Mouse (Mus musculus) spleen, embryonic (tissue): ENCODE results near the gene Tacc2.

Experiments
- CTCF ChIA-PET: fragments of 350-600 bp; sonication (Branson Sonifier 250); formaldehyde crosslinking; loops from one replicate; lab custom pipeline; 2022; lab: Charles Lee

Tacc2 gene

DNA sequence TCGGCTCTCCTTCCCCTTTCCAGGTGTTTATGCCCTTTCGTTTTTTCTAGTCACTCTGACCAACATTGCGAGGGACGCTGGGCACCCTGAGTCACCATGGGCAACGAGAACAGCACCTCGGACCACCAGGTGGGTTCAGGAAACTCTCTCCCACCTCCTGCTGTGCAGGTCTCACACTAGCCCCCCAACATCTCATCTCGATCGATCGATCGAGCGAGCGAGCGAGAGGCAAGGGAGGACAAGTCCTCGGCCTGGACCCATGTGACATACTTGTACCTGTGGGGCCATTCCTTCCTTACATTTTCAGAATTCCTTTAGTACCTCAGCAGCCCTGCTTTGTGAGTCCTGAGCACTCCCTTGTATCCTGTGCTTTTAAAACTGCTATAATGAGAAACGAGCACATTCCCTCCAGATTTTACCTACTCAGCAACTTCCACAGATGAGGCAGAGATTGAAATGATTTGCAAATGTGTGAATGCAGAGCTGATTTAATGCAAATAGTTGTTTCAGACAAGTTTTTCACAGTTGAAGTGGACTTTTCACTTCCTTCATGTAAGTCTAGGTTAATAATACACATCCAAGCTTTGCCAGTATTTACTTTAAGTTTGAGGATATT, at the start of gene Tacc2:
TSS of gene Tacc2 (plus strand) at position 51 of the 616 bp plus-strand sequence.
- CTCF ChIA-PET, result interaction anchor here (0.6 kb wide), 1 partner anchor 47 kb away, joined by 19 read pairs; no protein-coding TSS in a partner anchor

DNA sequence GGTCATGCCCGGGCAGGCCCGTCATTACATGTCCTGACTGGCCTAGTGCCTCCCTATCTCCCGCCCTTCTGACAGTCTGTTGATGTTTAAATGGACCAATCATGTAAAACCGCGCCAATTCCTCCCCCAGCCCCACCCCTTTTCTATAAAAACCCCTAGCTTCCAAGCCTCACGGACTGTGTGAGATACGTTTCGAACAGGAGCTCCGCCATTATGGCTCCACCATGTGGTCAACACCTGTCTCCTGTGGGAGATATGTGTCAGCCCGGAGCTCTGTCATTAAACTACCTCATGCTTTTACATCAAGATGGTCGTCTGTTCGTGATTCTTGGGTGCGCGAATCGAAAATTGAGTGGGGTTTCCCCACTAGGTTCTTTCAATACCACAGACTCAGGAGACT, 46.1 kb upstream of the Tacc2 start:
- CTCF ChIA-PET, result interaction anchor here (0.6 kb wide), 1 partner anchor 46 kb away, joined by 19 read pairs; no protein-coding TSS in a partner anchor

GRCm38 (mm10) chr7:130533316-130534260, 43.6 kb upstream of the Tacc2 start:
- CTCF ChIA-PET, result interaction anchor here (0.6 to 0.7 kb wide), 5 partner anchors 8 to 977 kb away, joined by 3 to 6 read pairs (median 3); no protein-coding TSS in a partner anchor

- CTCF ChIA-PET, result no interaction called here
Measured at GRCm38 (mm10) chr7:130535174-130535573, 42.1 kb upstream of the Tacc2 start.

DNA sequence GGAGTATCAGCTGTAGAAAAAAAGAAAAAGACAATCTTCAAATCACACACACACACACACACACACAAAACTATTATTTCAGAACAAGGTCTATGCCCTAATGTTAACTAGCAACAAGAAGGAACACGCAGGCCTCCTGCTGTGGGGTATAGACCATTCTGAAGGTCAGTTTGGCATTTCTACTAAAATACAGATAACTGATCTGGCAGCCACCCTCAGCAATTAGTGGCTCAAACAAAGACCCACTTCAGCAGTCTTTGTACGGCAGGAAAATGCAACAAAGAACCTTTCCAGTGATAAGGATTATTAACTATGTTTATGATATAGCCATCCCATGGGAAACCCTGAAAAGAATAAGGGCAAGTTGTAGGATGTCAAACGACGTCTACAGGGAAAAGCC, 40.2 kb upstream of the Tacc2 start:
- CTCF ChIA-PET, result no interaction called here

DNA sequence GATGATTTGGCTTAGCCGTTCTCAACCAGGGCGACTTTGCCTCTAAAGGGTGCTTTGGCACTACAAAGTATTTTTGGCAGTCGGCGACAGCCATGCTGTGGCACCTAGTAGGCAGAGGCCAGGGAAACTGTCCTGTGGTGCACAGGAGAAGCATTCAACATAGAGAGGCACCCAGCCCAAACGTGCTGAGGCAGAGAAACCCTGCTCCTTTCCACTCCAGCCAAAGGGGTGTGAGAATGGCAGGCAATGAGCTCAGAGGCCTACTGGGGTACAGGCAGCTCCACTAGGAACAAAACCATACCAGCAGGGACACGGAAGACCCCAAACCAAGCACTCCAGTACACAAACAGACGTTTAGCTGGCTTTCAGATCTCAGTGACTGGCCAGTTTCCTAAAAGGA, 37.1 kb upstream of the Tacc2 start:
- CTCF ChIA-PET, result no interaction called here

GRCm38 (mm10) chr7:130543181-130543580, 34.1 kb upstream of the Tacc2 start:
- CTCF ChIA-PET, result interaction anchor here (0.8 kb wide), 1 partner anchor 941 kb away, joined by 19 read pairs; no protein-coding TSS in a partner anchor

- CTCF ChIA-PET, result interaction anchor here (0.6 kb wide), 1 partner anchor 11 kb away, joined by 6 read pairs; no protein-coding TSS in a partner anchor
Measured at GRCm38 (mm10) chr7:130545401-130545800, 31.8 kb upstream of the Tacc2 start.

DNA sequence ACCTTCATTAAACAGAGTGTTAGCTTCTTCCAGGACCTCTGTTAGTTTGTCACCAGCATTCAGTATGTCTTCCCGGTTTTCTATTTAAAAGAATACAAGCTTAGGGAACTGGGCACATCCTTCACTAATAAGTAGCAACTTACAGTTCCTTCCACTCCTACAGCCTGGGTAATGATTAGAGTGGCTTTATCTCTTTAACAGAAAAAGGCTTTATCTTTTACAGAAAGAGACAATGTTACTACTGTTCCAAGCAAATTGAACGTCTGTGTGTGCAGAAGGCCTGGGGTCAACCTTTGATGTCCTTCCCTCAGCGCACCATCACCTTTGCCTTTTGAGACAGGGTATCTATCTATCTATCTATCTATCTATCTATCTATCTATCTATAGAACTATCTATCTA, 31.3 kb upstream of the Tacc2 start:
- CTCF ChIA-PET, result interaction anchor here (0.6 kb wide), 1 partner anchor 12 kb away, joined by 6 read pairs; no protein-coding TSS in a partner anchor

DNA sequence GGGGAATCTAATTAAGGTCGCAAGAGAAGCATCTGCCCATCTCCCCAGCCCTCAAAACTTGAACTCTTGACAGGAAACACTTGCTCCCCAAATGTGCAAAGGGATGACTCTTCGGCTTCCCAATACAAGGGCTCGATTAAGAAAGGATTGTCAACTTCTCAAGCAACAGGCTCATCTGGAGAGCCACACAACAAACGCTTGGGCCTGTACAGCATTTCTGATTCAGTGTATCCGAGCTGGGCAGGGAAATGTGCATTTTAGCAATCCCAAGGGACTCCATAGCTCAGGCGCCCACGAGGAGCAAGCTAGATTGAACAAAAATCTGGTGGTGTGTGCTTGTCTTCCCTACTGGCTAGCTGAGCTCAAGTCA, 30.8 kb upstream of the Tacc2 start:
- CTCF ChIA-PET, result no interaction called here

GRCm38 (mm10) chr7:130546791-130547484, 30.3 kb upstream of the Tacc2 start:
- CTCF ChIA-PET, result no interaction called here

GRCm38 (mm10) chr7:130547635-130548175, 29.5 kb upstream of the Tacc2 start:
- CTCF ChIA-PET, result no interaction called here

- CTCF ChIA-PET, result no interaction called here
Measured at GRCm38 (mm10) chr7:130552780-130553179, 24.5 kb upstream of the Tacc2 start.

GRCm38 (mm10) chr7:130553321-130553720, 23.9 kb upstream of the Tacc2 start:
- CTCF ChIA-PET, result no interaction called here

DNA sequence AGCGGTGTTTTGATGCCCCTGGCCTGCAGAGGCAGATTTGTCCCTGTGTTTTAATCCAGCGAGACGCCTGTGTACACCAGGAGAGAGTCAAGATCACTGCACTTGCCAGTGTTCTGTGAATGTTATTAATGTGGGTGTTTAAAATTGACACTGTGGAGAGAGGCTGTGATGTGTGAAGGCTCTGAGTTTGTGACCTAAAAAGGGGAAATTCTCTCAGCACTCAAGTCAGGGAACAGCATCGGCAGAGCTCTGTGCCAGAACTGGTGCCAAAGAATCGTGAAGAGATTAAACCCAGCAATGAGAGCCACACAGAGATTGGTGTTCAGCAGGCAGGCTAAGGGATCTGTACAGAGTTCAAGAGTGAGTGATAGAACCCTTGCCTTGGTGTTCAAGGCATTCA, 21.6 kb upstream of the Tacc2 start:
- CTCF ChIA-PET, result no interaction called here

- CTCF ChIA-PET, result no interaction called here
Measured at GRCm38 (mm10) chr7:130558592-130558991, 18.6 kb upstream of the Tacc2 start.

GRCm38 (mm10) chr7:130560933-130561332, 16.3 kb upstream of the Tacc2 start:
- CTCF ChIA-PET, result no interaction called here

GRCm38 (mm10) chr7:130563276-130563675, 14.0 kb upstream of the Tacc2 start:
- CTCF ChIA-PET, result no interaction called here

- CTCF ChIA-PET, result no interaction called here
Measured at GRCm38 (mm10) chr7:130563880-130564279, 13.4 kb upstream of the Tacc2 start.

DNA sequence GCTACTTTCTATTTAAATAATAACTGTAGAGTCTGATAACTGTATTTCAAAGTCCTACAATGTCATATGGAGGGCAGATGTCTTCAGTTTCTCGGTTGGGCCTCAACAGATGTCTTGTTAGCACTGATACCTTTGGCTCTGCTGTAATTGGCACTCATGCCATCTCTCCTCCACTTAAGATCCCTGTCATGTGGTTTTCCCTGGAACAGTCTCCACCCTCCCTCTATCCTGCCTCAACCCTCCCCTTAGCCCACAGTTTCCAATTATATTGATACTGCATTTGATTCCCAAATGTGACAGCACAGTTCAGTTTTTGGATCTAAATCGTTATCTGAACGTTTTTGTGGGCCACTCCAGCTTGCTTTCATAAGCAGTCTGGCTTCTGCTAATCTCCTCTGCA, 12.6 kb upstream of the Tacc2 start:
- CTCF ChIA-PET, result no interaction called here

DNA sequence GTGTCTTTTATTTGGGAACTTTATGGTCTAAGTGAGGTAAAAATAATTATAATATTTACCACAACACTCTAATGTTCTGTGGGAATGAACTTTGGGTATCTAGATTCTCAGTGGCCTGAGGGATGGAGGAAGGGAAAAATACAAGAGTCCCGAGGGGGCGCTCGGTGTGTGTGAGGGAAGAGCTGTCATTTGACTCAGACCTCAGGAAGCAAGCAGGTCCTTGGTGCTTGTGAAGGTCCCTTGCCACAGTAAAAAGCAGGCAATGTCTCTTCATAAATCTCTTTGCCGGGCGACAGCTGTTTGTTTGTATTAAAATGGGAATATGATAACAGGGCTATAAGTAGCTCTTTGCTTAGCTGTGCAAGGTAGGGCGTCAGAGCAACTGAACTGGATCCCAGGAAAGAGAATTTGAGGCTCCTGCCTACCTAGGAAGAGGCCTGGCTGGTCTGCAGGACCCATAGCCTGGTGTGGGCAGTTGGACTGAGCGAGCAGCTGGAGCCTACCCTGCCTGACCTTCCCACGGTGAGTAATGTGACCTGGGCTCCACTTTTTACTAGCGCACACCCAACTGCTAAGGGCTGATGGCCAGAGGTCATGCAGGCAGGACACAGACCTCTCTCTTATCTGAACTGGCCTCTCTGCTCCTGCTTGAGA, 8.3 kb upstream of the Tacc2 start:
- CTCF ChIA-PET, result no interaction called here
